Mouse (Mus musculus) liver, adult 2 months (tissue): ENCODE data around the gene Pmm1.
"Not testable (repeated sequence)": the region's sequence is repeated elsewhere in the genome, so short reads cannot be mapped to it uniquely, and the experiment has no call there.

Experiments
- CTCF ChIP-seq: fragments of 200-500 bp; IDR thresholded peaks from 2 replicates; pipeline ENCODE4 v1.5.1; 2011; ENCODE audit warnings: low read depth, low read length, control low read depth
- POLR2A ChIP-seq: fragments of 200-500 bp; IDR thresholded peaks from 2 replicates; pipeline ENCODE4 v1.6.1; 2011; ENCODE audit warnings: low read length, control low read depth; ENCODE audit not compliant: insufficient read depth; ENCODE audit errors: extremely low read depth

DNA sequence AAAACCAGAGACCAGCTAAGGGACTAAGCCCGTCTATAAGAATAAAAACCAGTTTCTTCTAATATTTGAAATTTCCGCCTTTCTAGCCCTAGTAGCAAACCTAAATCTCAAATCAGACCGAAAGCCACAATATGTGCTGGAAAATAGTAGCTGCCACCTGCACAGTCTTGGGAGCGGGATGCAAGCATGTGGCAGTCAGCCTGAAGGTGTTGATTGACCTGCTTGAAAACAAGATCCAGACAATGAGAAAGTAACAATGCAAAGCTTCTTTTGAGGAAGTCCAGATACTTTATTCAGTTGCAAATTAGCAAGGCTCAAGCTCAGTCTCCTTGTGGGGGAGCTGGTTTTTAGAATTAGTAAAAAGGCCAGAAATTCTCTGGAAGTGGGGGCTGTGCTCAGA lies 9.8 kb upstream of the Pmm1 start:
- not testable (repeated sequence) for TF ChIP-seq CTCF, POLR2A
